Mouse (Mus musculus): ENCODE measurements around the gene Dcpp1. TPM values are rescaled to one million over a fixed set of nuclear protein-coding genes. Genes with fewer than 3 reads are reported as not detected.
"Not testable (repeated sequence)": the region's sequence is repeated elsewhere in the genome, so short reads cannot be mapped to it uniquely, and the experiment has no call there.

Dcpp1 gene
- not detected in 2 replicates for polyA plus RNA-seq (2014; fragmentation: Nextera tagmentation; extraction: Ambion mirVana)

GRCm38 (mm10) chr17:23880576-23880975, at the start of gene Dcpp1, which contains the start of gene Dcpp2:
TSS of gene Dcpp1 (plus strand) at chr17:23880876.
TSS of gene Dcpp2 (plus strand) at chr17:23880880.
- not testable (repeated sequence) for H3K27me3 ChIP-seq (ENCODE audit: control insufficient read depth, insufficient read depth, low read length); H3K4me2 ChIP-seq (ENCODE audit: low read length); H3K4me1 ChIP-seq (ENCODE audit: control insufficient read depth, insufficient read depth, low read length); ATAC-seq (ENCODE audit: low FRiP score, low TSS enrichment); H3K36me3 ChIP-seq (ENCODE audit: control insufficient read depth, insufficient read depth, low read length); DNase-seq; H3K27ac ChIP-seq (replicated peaks; ENCODE audit: low read depth, low read length); H3K9me3 ChIP-seq (ENCODE audit: control insufficient read depth, low read length); H3K4me3 ChIP-seq (replicated peaks; ENCODE audit: low read depth, low read length); H3K9ac ChIP-seq (replicated peaks; ENCODE audit: low read length)
- 73% methylated on average over 4 of the region's 4 CpGs for WGBS

GRCm38 (mm10) chr17:23831201-23831600, 49.5 kb upstream of the Dcpp1 start:
- no peak for ATAC-seq (ENCODE audit: low FRiP score, low TSS enrichment)
- 93% methylated on average over 1 of the region's 1 CpGs for WGBS
- H3K9me3 ChIP-seq (ENCODE audit: control insufficient read depth, low read length), result no peaks in the 10 kb centered on the region
- H3K27ac ChIP-seq (replicated peaks; ENCODE audit: low read depth, low read length), result no peak overlapping the region
- no peak overlapping the region for H3K4me2 ChIP-seq (ENCODE audit: low read length)
- DNase-seq, result no peak
- no peak overlapping the region for H3K4me3 ChIP-seq (replicated peaks; ENCODE audit: low read depth, low read length)
- 0 out of 2 replicates have a peak, but pooled peaks cover 3% of the 10 kb centered on the region for H3K27me3 ChIP-seq (ENCODE audit: control insufficient read depth, insufficient read depth, low read length)
- no peak overlapping the region for H3K9ac ChIP-seq (replicated peaks; ENCODE audit: low read length)
- H3K4me1 ChIP-seq (ENCODE audit: control insufficient read depth, insufficient read depth, low read length), result peaks cover 19% of the 10 kb centered on the region
- peaks cover 11% of the 10 kb centered on the region for H3K36me3 ChIP-seq (ENCODE audit: control insufficient read depth, insufficient read depth, low read length)

- H3K4me1 ChIP-seq (ENCODE audit: control insufficient read depth, insufficient read depth, low read length), result no peaks in the 10 kb centered on the region; the same call in 1 of the 2 replicates
- ATAC-seq (ENCODE audit: low FRiP score, low TSS enrichment), result no peak
- no peak within 1 kb of the TSS for H3K27ac ChIP-seq (replicated peaks; ENCODE audit: low read depth, low read length)
- no peak within 1 kb of the TSS for H3K9ac ChIP-seq (replicated peaks; ENCODE audit: low read length)
- 0 out of 2 replicates have a peak, but pooled peaks cover 3% of the 10 kb centered on the region for H3K27me3 ChIP-seq (ENCODE audit: control insufficient read depth, insufficient read depth, low read length)
- H3K9me3 ChIP-seq (ENCODE audit: control insufficient read depth, low read length), result no peaks in the 10 kb centered on the region
- no peak within 1 kb of the TSS for H3K4me3 ChIP-seq (replicated peaks; ENCODE audit: low read depth, low read length)
- no peak for DNase-seq
- no peak within 1 kb of the TSS for H3K4me2 ChIP-seq (ENCODE audit: low read length)
- 39% methylated on average over 8 of the region's 8 CpGs for WGBS
- H3K36me3 ChIP-seq (ENCODE audit: control insufficient read depth, insufficient read depth, low read length), result no peaks in the 10 kb centered on the region
Observed at GRCm38 (mm10) chr17:23836006-23836575, 44.6 kb upstream of the Dcpp1 start, which contains the start of gene Prss33. TSS of gene Prss33 (minus strand) at chr17:23836056.

GRCm38 (mm10) chr17:23841145-23841544, 39.5 kb upstream of the Dcpp1 start:
- Histone ChIP-seq H3K4me3 (replicated peaks; ENCODE audit: low read depth, low read length) (no peak overlapping the region), H3K36me3 (ENCODE audit: control insufficient read depth, insufficient read depth, low read length) (no peaks in the 10 kb centered on the region), H3K4me1 (ENCODE audit: control insufficient read depth, insufficient read depth, low read length) (peaks cover 3% of the 10 kb centered on the region; the same call in 1 of the 2 replicates), H3K9ac (replicated peaks; ENCODE audit: low read length) (no peak overlapping the region), H3K27ac (replicated peaks; ENCODE audit: low read depth, low read length) (no peak overlapping the region), H3K4me2 (ENCODE audit: low read length) (no peak overlapping the region), H3K27me3 (ENCODE audit: control insufficient read depth, insufficient read depth, low read length) (no peaks in the 10 kb centered on the region), H3K9me3 (ENCODE audit: control insufficient read depth, low read length) (no peaks in the 10 kb centered on the region)
- ATAC-seq (ENCODE audit: low FRiP score, low TSS enrichment), result no peak
- DNase-seq, result peak; percentile 88
- WGBS, result 28% methylated on average over 4 of the region's 4 CpGs

- no peak overlapping the region for H3K4me3 ChIP-seq (replicated peaks; ENCODE audit: low read depth, low read length)
- 46% methylated on average over 23 of the region's 23 CpGs for WGBS
- no peaks in the 10 kb centered on the region for H3K9me3 ChIP-seq (ENCODE audit: control insufficient read depth, low read length)
- peak overlapping the region; percentile 33 for H3K4me2 ChIP-seq (ENCODE audit: low read length)
- DNase-seq (no peak), ATAC-seq (ENCODE audit: low FRiP score, low TSS enrichment) (no peak)
- no peaks in the 10 kb centered on the region for H3K27me3 ChIP-seq (ENCODE audit: control insufficient read depth, insufficient read depth, low read length)
- H3K9ac ChIP-seq (replicated peaks; ENCODE audit: low read length), result no peak overlapping the region
- no peaks in the 10 kb centered on the region for H3K36me3 ChIP-seq (ENCODE audit: control insufficient read depth, insufficient read depth, low read length)
- H3K27ac ChIP-seq (replicated peaks; ENCODE audit: low read depth, low read length), result no peak overlapping the region
- 0 out of 2 replicates have a peak, but pooled peaks cover 3% of the 10 kb centered on the region for H3K4me1 ChIP-seq (ENCODE audit: control insufficient read depth, insufficient read depth, low read length)
Observed at GRCm38 (mm10) chr17:23843141-23843811, 37.4 kb upstream of the Dcpp1 start.

- DNase-seq (peak; percentile 49), ATAC-seq (ENCODE audit: low FRiP score, low TSS enrichment) (no peak)
- Histone ChIP-seq H3K4me1 (ENCODE audit: control insufficient read depth, insufficient read depth, low read length) (0 out of 2 replicates have a peak, but pooled peaks cover 3% of the 10 kb centered on the region), H3K27ac (replicated peaks; ENCODE audit: low read depth, low read length) (no peak within 1 kb of the TSS), H3K4me2 (ENCODE audit: low read length) (peak within 1 kb of the TSS; percentile 33), H3K27me3 (ENCODE audit: control insufficient read depth, insufficient read depth, low read length) (no peaks in the 10 kb centered on the region), H3K36me3 (ENCODE audit: control insufficient read depth, insufficient read depth, low read length) (no peaks in the 10 kb centered on the region), H3K9ac (replicated peaks; ENCODE audit: low read length) (no peak within 1 kb of the TSS), H3K9me3 (ENCODE audit: control insufficient read depth, low read length) (no peaks in the 10 kb centered on the region), H3K4me3 (replicated peaks; ENCODE audit: low read depth, low read length) (no peak within 1 kb of the TSS)
- 13% methylated on average over 19 of the region's 19 CpGs for WGBS
Observed at GRCm38 (mm10) chr17:23843812-23844273, 36.8 kb upstream of the Dcpp1 start, which contains the start of the genes Prss32 and Prss41. TSS of gene Prss32 (plus strand) at chr17:23843855. TSS of gene Prss41 (minus strand) at chr17:23844172.

DNA sequence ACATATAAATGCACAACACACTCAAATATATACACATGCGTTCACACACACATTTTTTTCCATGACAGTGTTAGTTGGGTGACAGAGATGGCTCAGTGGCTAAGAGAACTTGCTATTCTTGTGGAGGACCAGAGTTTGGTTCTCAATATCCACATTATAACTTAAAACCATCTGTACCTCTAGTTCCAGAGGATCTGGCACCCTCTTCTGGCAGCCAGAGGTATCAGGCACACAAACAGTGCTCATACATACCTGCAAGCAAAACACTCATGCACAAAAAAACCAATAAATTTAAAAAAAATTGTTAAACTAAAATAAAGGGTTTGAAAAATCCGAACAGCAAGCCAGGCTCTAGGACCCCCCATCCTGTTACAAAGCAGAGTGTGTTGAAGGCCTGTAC, 30.6 kb upstream of the Dcpp1 start:
- Histone ChIP-seq H3K9me3 (ENCODE audit: control insufficient read depth, low read length) (no peaks in the 10 kb centered on the region), H3K27ac (replicated peaks; ENCODE audit: low read depth, low read length) (no peak overlapping the region), H3K4me2 (ENCODE audit: low read length) (no peak overlapping the region), H3K4me3 (replicated peaks; ENCODE audit: low read depth, low read length) (no peak overlapping the region), H3K27me3 (ENCODE audit: control insufficient read depth, insufficient read depth, low read length) (no peaks in the 10 kb centered on the region), H3K9ac (replicated peaks; ENCODE audit: low read length) (no peak overlapping the region), H3K36me3 (ENCODE audit: control insufficient read depth, insufficient read depth, low read length) (no peaks in the 10 kb centered on the region), H3K4me1 (ENCODE audit: control insufficient read depth, insufficient read depth, low read length) (no peaks in the 10 kb centered on the region)
- ATAC-seq (ENCODE audit: low FRiP score, low TSS enrichment) (no peak), DNase-seq (no peak)
- WGBS, result 69% methylated on average over 2 of the region's 2 CpGs

DNA sequence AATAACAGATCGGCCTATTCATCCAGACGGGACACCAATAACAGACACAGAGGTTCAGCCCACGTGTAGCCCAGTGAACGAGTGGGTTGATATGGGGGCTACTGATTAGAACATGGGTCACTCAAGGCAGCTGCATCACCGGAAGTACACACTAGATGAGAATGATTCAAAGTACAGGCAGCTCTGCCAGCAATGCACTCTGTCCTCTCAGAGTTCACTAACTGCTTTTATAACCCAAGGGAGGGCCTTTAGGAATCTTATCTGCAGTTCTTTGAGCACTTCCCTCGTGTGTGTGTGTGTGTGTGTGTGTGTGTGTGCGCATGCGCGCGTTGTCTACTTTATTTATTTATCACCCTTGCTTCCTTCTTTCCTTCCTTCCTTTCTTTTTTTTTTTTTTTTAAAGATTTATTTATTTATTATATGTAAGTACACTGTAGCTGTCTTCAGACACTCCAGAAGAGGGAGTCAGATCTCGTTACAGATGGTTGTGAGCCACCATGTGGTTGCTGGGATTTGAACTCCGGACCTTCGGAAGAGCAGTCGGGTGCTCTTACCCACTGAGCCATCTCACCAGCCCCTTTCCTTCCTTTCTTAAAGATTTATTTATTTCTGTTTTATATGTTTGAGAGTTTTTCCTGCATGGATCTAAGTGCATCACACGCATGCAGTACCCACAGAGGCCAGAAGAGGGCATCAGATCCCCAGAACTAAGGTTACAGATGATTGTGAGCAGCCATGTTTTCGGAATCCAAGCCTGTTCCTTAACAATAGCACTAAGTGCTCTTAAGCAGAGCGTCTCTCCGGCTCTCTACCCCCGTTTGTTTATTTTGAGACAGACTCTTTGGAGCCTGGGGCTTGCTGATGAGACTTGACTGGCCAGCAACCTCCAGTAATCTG, 29.6 kb upstream of the Dcpp1 start:
- no peaks in the 10 kb centered on the region for H3K27me3 ChIP-seq (ENCODE audit: control insufficient read depth, insufficient read depth, low read length)
- H3K4me1 ChIP-seq (ENCODE audit: control insufficient read depth, insufficient read depth, low read length), result no peaks in the 10 kb centered on the region
- ATAC-seq (ENCODE audit: low FRiP score, low TSS enrichment) (no peak), DNase-seq (peak; percentile 85)
- H3K36me3 ChIP-seq (ENCODE audit: control insufficient read depth, insufficient read depth, low read length), result no peaks in the 10 kb centered on the region
- H3K9me3 ChIP-seq (ENCODE audit: control insufficient read depth, low read length), result no peaks in the 10 kb centered on the region
- H3K27ac ChIP-seq (replicated peaks; ENCODE audit: low read depth, low read length), result no peak overlapping the region
- H3K4me3 ChIP-seq (replicated peaks; ENCODE audit: low read depth, low read length), result no peak overlapping the region
- H3K9ac ChIP-seq (replicated peaks; ENCODE audit: low read length), result no peak overlapping the region
- 61% methylated on average over 18 of the region's 19 CpGs for WGBS
- no peak overlapping the region for H3K4me2 ChIP-seq (ENCODE audit: low read length)
